Mouse (Mus musculus) embryonic facial prominence, embryonic 12.5 days (tissue): ENCODE measurements around the gene Rabep2. TPM values are rescaled to one million over a fixed set of nuclear protein-coding genes. Genes with fewer than 3 reads are reported as not detected.

Experiments used
- ATAC-seq: fragments of 200-750 bp; cut with Nextera tagmentation; 2 replicates; pipeline ENCODE4 v1.8.0; 2017; ENCODE audit not compliant: insufficient number of reproducible peaks, insufficient read depth, low FRiP score, low TSS enrichment
- H3K27ac ChIP-seq: fragments of 300-500 bp; sonication (generic); 2 replicates; pipeline ENCODE4 v1.5.1; 2016; ENCODE audit warnings: mild to moderate bottlenecking
- H3K27me3 ChIP-seq: fragments of 300-500 bp; sonication (generic); 2 replicates; pipeline ENCODE4 v1.6.1; 2016; ENCODE audit warnings: mild to moderate bottlenecking, moderate library complexity
- H3K36me3 ChIP-seq: fragments of 300-500 bp; sonication (generic); 2 replicates; pipeline ENCODE4 v1.6.1; 2016; ENCODE audit warnings: mild to moderate bottlenecking
- H3K4me1 ChIP-seq: fragments of 300-500 bp; sonication (generic); 2 replicates; pipeline ENCODE4 v1.6.1; 2016
- H3K4me2 ChIP-seq: fragments of 300-500 bp; sonication (generic); replicated peaks from 2 replicates; pipeline ENCODE4 v1.6.1; 2016; ENCODE audit warnings: mild to moderate bottlenecking, moderate library complexity
- H3K4me3 ChIP-seq: fragments of 300-500 bp; sonication (generic); 2 replicates; pipeline ENCODE4 v1.5.1; 2016; ENCODE audit warnings: mild to moderate bottlenecking
- H3K9ac ChIP-seq: fragments of 300-500 bp; sonication (generic); 2 replicates; pipeline ENCODE4 v1.6.1; 2016; ENCODE audit warnings: mild to moderate bottlenecking, moderate library complexity
- H3K9me3 ChIP-seq: fragments of 300-500 bp; sonication (generic); 2 replicates; pipeline ENCODE4 v1.6.1; 2016; ENCODE audit warnings: mild to moderate bottlenecking, moderate library complexity
- WGBS: fragments of 180-500 bp; shearing (Covaris S2); methylation state at CpG from one replicate; pipeline ENCODE4 v1.1.7; 2016; 5-methylcytosine and 5-hydroxymethylcytosine counted together
- polyA plus RNA-seq: library from polyadenylated mRNA; unstranded; fragments of >200 nt; fragmentation: Nextera tagmentation; extraction: Ambion mirVana; gene quantifications from 2 replicates; pipeline ENCODE4 v1.2.1, GENCODE M21; 2016

The Rabep2 gene
- polyA plus RNA-seq, 1 experiment from 2014 or later: 35.3 TPM

- no peaks in the 10 kb centered on the region for H3K27me3 ChIP-seq
Observed at GRCm38 (mm10) chr7:126456382-126457266, 28.1 kb downstream of the Rabep2 start.

DNA sequence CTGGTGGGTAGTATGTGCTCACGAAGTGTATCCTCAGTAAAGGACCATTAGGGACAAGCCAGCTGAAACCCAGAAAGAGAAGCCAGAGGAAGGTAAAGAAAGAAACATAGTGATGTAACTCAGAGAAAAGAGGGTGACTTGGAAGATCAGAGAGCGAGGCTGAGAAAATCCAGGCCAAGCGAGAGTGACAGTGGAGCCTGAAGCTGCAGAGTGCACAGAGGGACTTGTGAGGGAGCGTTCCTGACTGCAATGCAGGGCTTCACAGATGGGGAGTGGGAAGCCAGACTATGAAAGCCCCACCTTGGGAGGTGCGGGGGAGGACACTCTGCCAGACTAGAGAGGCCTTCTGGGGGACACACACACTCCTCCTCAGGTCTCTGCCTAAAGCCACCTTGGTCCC lies 29.7 kb downstream of the Rabep2 start:
- Histone ChIP-seq H3K9ac (no peak overlapping the region), H3K27me3 (no peaks in the 10 kb centered on the region), H3K4me2 (no peak overlapping the region), H3K4me3 (no peak overlapping the region), H3K4me1 (peaks cover 13% of the 10 kb centered on the region), H3K36me3 (no peaks in the 10 kb centered on the region), H3K27ac (no peak overlapping the region), H3K9me3 (no peaks in the 10 kb centered on the region)
- no peak for ATAC-seq
- WGBS: 82% methylated on average over 5 of the region's 5 CpGs

More at GRCm38 (mm10) chr7:126456382-126457266, 28.1 kb downstream of the Rabep2 start:
- H3K9ac ChIP-seq: no peak overlapping the region
- no peak for ATAC-seq
- H3K9me3 ChIP-seq: no peaks in the 10 kb centered on the region
- no peak overlapping the region for H3K4me2 ChIP-seq
- H3K36me3 ChIP-seq: no peaks in the 10 kb centered on the region
- 91% methylated on average over 17 of the region's 17 CpGs for WGBS
- H3K27ac ChIP-seq: no peak overlapping the region
- no peak overlapping the region for H3K4me3 ChIP-seq
- peaks cover 6% of the 10 kb centered on the region; the same call in 1 of the 2 replicates for H3K4me1 ChIP-seq

DNA sequence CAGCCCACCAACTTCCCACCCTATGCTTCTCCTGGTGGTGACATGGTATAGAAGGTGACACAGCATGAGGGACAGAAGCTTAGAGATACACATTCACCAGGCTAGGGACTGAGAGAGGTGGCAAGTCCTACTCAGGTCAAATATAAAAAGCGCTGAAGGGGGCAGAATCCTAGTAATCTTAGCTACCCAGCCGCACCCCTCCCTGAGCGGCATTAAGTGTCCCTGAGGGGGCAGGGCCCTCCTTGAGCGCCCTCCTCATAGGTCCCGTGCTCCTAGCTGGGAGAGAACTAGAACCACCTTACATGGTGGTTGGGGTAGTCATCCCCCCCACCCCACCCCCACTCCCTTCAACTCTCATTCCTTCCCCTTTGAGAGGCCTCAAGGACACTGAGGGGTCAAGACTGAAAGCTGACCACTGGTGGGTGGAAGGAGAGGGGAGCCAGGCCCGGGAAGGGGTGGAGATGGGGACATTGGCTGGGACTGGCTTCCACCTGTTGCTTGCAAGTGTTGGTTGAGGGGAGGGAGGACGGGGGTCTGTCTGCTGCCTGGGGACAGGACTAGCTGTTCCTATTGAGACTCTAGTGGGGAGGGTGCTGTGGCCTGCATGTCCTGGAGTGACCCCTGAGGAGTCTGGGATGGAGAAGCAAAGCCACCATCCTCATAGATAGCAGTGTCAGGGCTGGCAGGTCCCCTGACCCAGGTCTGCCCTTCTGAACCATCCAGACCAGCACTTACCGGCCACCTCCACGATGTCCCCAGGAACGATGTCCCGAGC lies 30.5 kb downstream of the Rabep2 start:
- Histone ChIP-seq H3K4me1 (peaks cover 15% of the 10 kb centered on the region), H3K27ac (no peak overlapping the region), H3K4me2 (no peak overlapping the region), H3K4me3 (no peak overlapping the region), H3K9me3 (no peaks in the 10 kb centered on the region), H3K9ac (no peak overlapping the region), H3K27me3 (no peaks in the 10 kb centered on the region), H3K36me3 (no peaks in the 10 kb centered on the region)
- 84% methylated on average over 11 of the region's 11 CpGs for WGBS
- ATAC-seq: no peak

DNA sequence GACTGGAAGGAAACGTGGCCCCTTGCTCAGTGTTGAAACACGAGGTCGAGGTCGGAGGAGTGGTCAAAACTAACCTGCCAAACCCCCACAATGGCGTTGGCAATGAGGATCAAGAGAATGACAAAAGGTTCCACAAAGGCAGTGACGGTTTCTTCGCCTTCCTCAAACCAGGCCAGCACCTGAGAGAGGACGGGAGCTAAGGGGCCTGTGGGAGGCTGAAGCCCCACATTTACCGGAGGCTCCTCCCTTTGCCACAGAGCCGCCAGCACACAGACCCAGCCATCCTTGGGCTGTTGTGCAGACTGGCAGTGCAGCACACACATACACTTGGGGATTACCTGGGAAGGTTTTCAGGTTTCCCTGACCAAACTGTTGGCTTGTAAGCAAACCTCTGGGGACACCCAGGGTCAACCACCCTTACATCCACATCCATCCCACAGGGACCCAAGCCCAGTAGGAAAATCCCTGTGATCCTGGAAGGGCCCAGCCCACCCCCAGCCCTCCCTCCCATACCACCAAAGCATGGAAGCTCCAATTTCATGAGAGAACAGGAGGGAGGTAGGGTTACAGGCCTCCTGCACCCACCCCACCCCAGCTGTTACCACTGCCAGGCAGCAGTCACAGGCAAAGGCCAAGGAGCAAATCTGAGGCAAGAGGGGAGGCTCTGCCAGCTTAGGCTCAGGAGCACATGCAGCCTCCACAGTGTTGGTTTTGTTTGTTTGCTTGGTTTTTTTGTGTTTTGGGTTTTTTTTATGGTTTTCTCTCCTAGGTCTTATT lies 32.3 kb downstream of the Rabep2 start:
- H3K9ac ChIP-seq: no peak overlapping the region
- H3K9me3 ChIP-seq: no peaks in the 10 kb centered on the region
- no peaks in the 10 kb centered on the region for H3K27me3 ChIP-seq
- H3K36me3 ChIP-seq: no peaks in the 10 kb centered on the region
- ATAC-seq: 0 out of 2 replicates have a peak, but pooled peaks have one; percentile 6
- no peak overlapping the region for H3K4me2 ChIP-seq
- peak overlapping the region; percentile 37; the same call in 1 of the 2 replicates for H3K27ac ChIP-seq
- H3K4me1 ChIP-seq: peaks cover 15% of the 10 kb centered on the region
- no peak overlapping the region for H3K4me3 ChIP-seq
- WGBS: 41% methylated on average over 10 of the region's 10 CpGs

DNA sequence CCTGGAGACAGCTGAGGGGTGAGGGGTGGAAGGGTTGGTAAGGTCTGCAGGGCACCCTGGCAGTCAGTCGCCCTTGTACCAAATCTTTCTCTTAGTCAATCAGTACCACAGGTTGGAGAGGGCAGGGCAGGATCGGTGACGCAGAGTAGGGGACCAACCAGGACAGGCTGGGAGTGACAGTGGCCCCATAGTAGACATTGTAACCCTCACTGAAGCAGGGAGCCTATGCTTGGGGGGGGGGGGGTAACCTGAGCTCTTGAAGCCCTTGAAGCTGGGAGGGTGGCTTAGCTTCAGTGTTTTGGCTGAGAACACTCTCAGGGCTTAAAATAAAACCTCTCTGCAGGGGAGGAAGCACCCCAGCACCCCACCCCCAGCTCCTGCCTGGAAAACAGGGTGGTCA lies 33.1 kb downstream of the Rabep2 start:
- no peaks in the 10 kb centered on the region for H3K9me3 ChIP-seq
- peaks cover 15% of the 10 kb centered on the region for H3K4me1 ChIP-seq
- peaks cover 7% of the 10 kb centered on the region; the same call in 1 of the 2 replicates for H3K36me3 ChIP-seq
- H3K4me2 ChIP-seq: no peak overlapping the region
- H3K9ac ChIP-seq: peak overlapping the region; percentile 25; the same call in 1 of the 2 replicates
- H3K27ac ChIP-seq: peak overlapping the region; percentile 37
- H3K27me3 ChIP-seq: no peaks in the 10 kb centered on the region
- ATAC-seq: no peak
- WGBS: 68% methylated on average over 3 of the region's 3 CpGs
- no peak overlapping the region for H3K4me3 ChIP-seq

DNA sequence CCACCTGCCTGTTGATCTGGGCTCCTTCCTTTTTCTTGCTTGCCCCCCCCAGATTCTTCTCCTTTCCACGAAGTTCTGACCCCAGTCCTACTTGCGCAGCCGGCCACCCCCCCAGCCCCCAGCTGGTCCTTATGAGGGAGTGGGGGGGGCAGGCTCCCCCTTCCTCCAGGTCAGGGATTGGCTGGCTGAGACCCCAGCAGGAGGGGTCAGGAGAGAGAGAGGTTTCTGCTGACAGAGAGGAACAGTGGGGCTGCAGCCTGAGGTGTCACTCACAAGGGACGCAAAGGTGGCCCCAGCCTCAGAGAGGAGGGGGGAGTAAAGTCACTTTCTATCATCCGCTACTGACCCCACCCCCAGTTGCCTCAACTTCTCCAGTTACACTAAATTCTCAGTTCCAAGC lies 34.4 kb downstream of the Rabep2 start, which contains the start of gene Atp2a1:
TSS of gene Atp2a1 (minus strand) at position 105 of the 400 bp plus-strand sequence.
- no peaks in the 10 kb centered on the region for H3K27me3 ChIP-seq
- 35% methylated on average over 5 of the region's 5 CpGs for WGBS
- H3K4me3 ChIP-seq: no peak within 1 kb of the TSS
- 0 out of 2 replicates have a peak within 1 kb of the TSS, but pooled peaks have one; percentile 6 for H3K4me2 ChIP-seq
- peaks cover 20% of the 10 kb centered on the region for H3K36me3 ChIP-seq
- no peak for ATAC-seq
- H3K27ac ChIP-seq: peak within 1 kb of the TSS; percentile 37; the same call in 1 of the 2 replicates
- peak within 1 kb of the TSS; percentile 25; the same call in 1 of the 2 replicates for H3K9ac ChIP-seq
- no peaks in the 10 kb centered on the region for H3K9me3 ChIP-seq
- peaks cover 15% of the 10 kb centered on the region for H3K4me1 ChIP-seq

- WGBS: 41% methylated on average over 4 of the region's 4 CpGs
- no peak for ATAC-seq
- Histone ChIP-seq H3K4me3 (no peak overlapping the region), H3K4me2 (no peak overlapping the region), H3K4me1 (peaks cover 15% of the 10 kb centered on the region), H3K27me3 (no peaks in the 10 kb centered on the region), H3K27ac (no peak overlapping the region), H3K9me3 (no peaks in the 10 kb centered on the region), H3K9ac (no peak overlapping the region), H3K36me3 (peaks cover 25% of the 10 kb centered on the region)
Observed at GRCm38 (mm10) chr7:126463547-126463946, 35.0 kb downstream of the Rabep2 start.

GRCm38 (mm10) chr7:126464121-126464520 lies 35.6 kb downstream of the Rabep2 start:
- 60% methylated on average over 4 of the region's 4 CpGs for WGBS
- Histone ChIP-seq H3K27ac (no peak overlapping the region), H3K9ac (no peak overlapping the region)

GRCm38 (mm10) chr7:126464836-126465235 lies 36.3 kb downstream of the Rabep2 start:
- no peak overlapping the region for H3K4me2 ChIP-seq
- peaks cover 15% of the 10 kb centered on the region for H3K4me1 ChIP-seq
- no peak for ATAC-seq
- no peaks in the 10 kb centered on the region for H3K9me3 ChIP-seq
- peaks cover 38% of the 10 kb centered on the region for H3K36me3 ChIP-seq
- H3K4me3 ChIP-seq: no peak overlapping the region
- H3K9ac ChIP-seq: no peak overlapping the region
- H3K27ac ChIP-seq: peak overlapping the region; percentile 38; the same call in 1 of the 2 replicates
- H3K27me3 ChIP-seq: no peaks in the 10 kb centered on the region
- WGBS: 46% methylated on average over 5 of the region's 5 CpGs

More at GRCm38 (mm10) chr7:126464121-126464520, 35.6 kb downstream of the Rabep2 start:
- no peak overlapping the region for H3K4me2 ChIP-seq
- ATAC-seq: no peak
- no peak overlapping the region for H3K4me3 ChIP-seq
- H3K27me3 ChIP-seq: no peaks in the 10 kb centered on the region
- peaks cover 31% of the 10 kb centered on the region for H3K36me3 ChIP-seq
- peaks cover 15% of the 10 kb centered on the region for H3K4me1 ChIP-seq
- H3K9me3 ChIP-seq: no peaks in the 10 kb centered on the region

DNA sequence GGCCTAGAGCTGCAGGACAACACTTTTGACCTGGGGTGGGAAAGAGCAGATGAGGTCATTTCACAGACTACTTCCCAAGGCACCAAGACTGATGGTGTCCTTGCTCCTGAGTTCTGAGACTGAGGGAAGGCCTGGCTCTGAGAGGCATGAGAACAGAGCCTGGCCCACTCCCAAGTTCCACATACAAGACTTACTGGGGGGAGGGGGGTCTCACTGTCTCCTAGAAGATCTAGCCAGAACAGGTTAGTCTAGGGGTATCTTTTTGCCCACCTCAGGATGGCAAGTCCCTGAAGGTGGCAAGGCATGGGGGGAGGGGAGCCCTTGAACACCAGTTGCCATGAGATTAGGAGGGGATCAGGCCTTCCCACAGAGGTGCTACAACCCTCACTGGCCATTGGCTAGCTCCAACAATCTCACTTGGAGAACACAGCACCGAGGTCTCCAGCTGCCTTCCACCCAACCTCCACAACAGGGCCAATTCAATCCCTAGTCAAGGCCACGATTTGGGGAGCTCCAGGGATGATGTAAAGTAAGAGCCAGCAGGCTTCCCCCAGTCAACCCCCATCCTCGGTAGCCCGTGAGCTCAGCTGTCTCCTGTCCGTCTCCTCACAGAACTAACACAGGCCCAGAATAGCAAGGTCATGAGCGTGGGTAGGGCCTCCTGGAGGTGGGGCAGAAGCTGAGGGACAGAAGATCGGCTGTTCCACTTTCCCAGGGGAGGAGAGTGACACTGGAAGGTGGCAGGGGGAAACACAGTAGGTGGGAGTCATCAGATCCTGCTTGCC lies 36.9 kb downstream of the Rabep2 start:
- 59% methylated on average over 7 of the region's 7 CpGs for WGBS
- no peak overlapping the region for H3K4me3 ChIP-seq
- H3K9me3 ChIP-seq: no peaks in the 10 kb centered on the region
- no peak for ATAC-seq
- no peaks in the 10 kb centered on the region for H3K27me3 ChIP-seq
- peaks cover 15% of the 10 kb centered on the region for H3K4me1 ChIP-seq
- H3K4me2 ChIP-seq: no peak overlapping the region
- 0 out of 2 replicates have a peak overlapping the region, but pooled peaks have one; percentile 4 for H3K9ac ChIP-seq
- peaks cover 44% of the 10 kb centered on the region for H3K36me3 ChIP-seq
- H3K27ac ChIP-seq: peak overlapping the region; percentile 38; the same call in 1 of the 2 replicates
